Mouse (Mus musculus) midbrain, embryonic 11.5 days (tissue): Measurements from ENCODE around the gene Ccl28. TPM values are rescaled to one million over a fixed set of nuclear protein-coding genes. Genes with fewer than 3 reads are reported as not detected.

Experiments used
- ATAC-seq: fragments of 200-750 bp; cut with Nextera tagmentation; 2 replicates; pipeline ENCODE4 v1.8.0; 2017; ENCODE audit warnings: moderate TSS enrichment, moderate library complexity; ENCODE audit not compliant: low FRiP score
- DNase-seq: peaks from one replicate; pipeline ENCODE4 v3.0.0; 2015; ENCODE audit warnings: low spot score; ENCODE audit errors: missing footprints
- H3K27ac ChIP-seq: fragments of 300-500 bp; sonication (generic); 2 replicates; pipeline ENCODE4 v1.5.1; 2014; ENCODE audit warnings: low read depth, low read length
- H3K27me3 ChIP-seq: fragments of 300-500 bp; sonication (generic); 2 replicates; pipeline ENCODE4 v1.6.1; 2014; ENCODE audit warnings: mild to moderate bottlenecking, low read length, moderate library complexity, mixed read lengths; ENCODE audit not compliant: control insufficient read depth, insufficient read depth
- H3K36me3 ChIP-seq: fragments of 300-500 bp; sonication (generic); 2 replicates; pipeline ENCODE4 v1.6.1; 2014; ENCODE audit warnings: mild to moderate bottlenecking, low read length, moderate library complexity, mixed read lengths; ENCODE audit not compliant: control insufficient read depth, insufficient read depth
- H3K4me1 ChIP-seq: fragments of 300-500 bp; sonication (generic); 2 replicates; pipeline ENCODE4 v1.6.1; 2014; ENCODE audit warnings: low read length; ENCODE audit not compliant: control insufficient read depth, insufficient read depth
- H3K4me2 ChIP-seq: fragments of 300-500 bp; sonication (generic); 2 replicates; pipeline ENCODE4 v1.6.1; 2014; ENCODE audit warnings: mild to moderate bottlenecking, moderate library complexity
- H3K4me3 ChIP-seq: fragments of 300-500 bp; sonication (generic); 2 replicates; pipeline ENCODE4 v1.5.1; 2014; ENCODE audit warnings: low read depth, low read length
- H3K9ac ChIP-seq: fragments of 300-500 bp; sonication (generic); 2 replicates; pipeline ENCODE4 v1.6.1; 2014; ENCODE audit warnings: low read length
- H3K9me3 ChIP-seq: fragments of 300-500 bp; sonication (generic); 2 replicates; pipeline ENCODE4 v1.6.1; 2016; ENCODE audit warnings: low read length; ENCODE audit not compliant: control insufficient read depth
- WGBS: fragments of 180-500 bp; shearing (Covaris S2); extraction: QIAGEN DNeasy Blood & Tissue Kit; methylation state at CpG from one replicate; pipeline ENCODE4 v1.1.7; 2014; 5-methylcytosine and 5-hydroxymethylcytosine counted together
- polyA plus RNA-seq: library from polyadenylated mRNA; unstranded; fragments of >200 nt; fragmentation: Nextera tagmentation; extraction: Ambion mirVana; gene quantifications from 2 replicates; pipeline ENCODE4 v1.2.1, GENCODE M21; 2014

Gene Ccl28
- polyA plus RNA-seq, 1 experiment from 2014 or later: 0.10 TPM

DNA sequence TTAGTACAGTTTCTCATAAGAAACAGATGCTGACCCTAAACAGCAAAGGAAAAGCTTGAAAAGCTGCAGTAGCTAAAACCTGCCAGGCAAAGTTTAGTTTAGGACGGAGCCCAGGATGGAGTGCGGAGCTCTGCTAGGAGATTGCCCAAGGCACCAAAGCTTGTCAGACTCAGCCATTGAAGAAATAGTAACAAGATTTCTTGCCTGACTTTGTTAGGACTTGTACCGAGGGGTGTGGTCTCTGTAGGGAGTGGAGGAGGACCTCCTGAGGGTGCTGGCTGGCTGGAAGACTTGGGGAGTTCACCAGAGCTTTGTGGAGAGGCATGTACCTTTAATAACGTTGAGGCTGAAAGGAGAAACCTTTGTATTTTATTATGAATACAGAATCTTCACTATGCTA lies 72.1 kb downstream of the Ccl28 start:
- Histone ChIP-seq H3K36me3 (peaks cover 8% of the 10 kb centered on the region), H3K27me3 (no peaks in the 10 kb centered on the region), H3K4me2 (0 out of 2 replicates have a peak overlapping the region, but pooled peaks have one; percentile 4), H3K4me1 (peaks cover 18% of the 10 kb centered on the region), H3K9me3 (no peaks in the 10 kb centered on the region), H3K27ac (no peak overlapping the region), H3K4me3 (no peak overlapping the region), H3K9ac (no peak overlapping the region)
- ATAC-seq (no peak), DNase-seq (no peak)
- WGBS: 75% methylated on average over 4 of the region's 4 CpGs

DNA sequence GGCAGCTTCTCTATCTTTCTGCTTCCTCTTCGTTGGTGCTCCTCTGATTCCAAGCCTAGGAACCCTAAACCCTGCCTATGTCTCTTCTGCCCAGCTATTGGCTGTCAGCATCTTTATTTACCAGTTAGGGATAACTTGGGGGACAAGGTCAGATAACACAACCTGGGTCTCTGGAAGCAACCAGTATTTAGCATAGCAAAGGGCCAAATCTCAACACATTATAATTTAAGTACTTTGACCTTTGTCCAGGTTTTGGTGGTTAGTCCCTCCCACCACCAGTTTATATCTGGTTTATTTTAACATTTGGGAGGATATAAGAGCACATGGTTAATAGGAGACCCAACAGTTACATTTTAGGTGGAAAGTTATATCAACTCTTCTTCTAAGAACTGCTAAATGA lies 72.9 kb downstream of the Ccl28 start:
- H3K36me3 ChIP-seq: peaks cover 12% of the 10 kb centered on the region
- no peak for ATAC-seq

DNA sequence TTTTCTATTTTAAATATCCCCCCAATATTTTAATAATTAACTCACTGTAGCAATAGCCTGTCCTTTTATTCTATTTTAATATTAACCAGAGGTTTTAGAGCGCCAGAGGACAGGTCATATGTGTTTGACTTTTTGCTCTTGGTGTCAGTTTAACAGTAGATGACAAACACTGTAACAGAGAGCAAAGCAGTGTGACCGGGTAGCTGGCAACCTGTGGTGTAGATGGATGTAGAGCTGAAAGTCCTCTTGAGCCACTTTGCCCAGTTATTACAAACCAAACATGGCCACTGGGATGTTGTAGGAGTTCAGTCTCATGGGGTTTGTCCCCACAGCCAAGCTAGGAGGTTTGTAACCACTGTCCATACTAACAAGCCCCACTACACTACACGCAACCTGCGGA lies 74.8 kb downstream of the Ccl28 start:
- no peak overlapping the region for H3K4me2 ChIP-seq
- peaks cover 18% of the 10 kb centered on the region for H3K36me3 ChIP-seq
- no peak overlapping the region for H3K4me3 ChIP-seq
- H3K9me3 ChIP-seq: no peaks in the 10 kb centered on the region
- H3K9ac ChIP-seq: no peak overlapping the region
- no peaks in the 10 kb centered on the region for H3K27me3 ChIP-seq
- no peak for ATAC-seq
- WGBS: 94% methylated on average over 4 of the region's 4 CpGs
- peaks cover 9% of the 10 kb centered on the region for H3K4me1 ChIP-seq
- DNase-seq: no peak
- H3K27ac ChIP-seq: no peak overlapping the region

More for the DNA sequence above, 72.9 kb downstream of the Ccl28 start:
- H3K4me3 ChIP-seq: no peak overlapping the region
- no peak overlapping the region for H3K27ac ChIP-seq
- no peaks in the 10 kb centered on the region for H3K27me3 ChIP-seq
- WGBS: 64% methylated on average over 1 of the region's 1 CpGs
- DNase-seq: no peak
- no peaks in the 10 kb centered on the region for H3K9me3 ChIP-seq
- H3K4me1 ChIP-seq: peaks cover 18% of the 10 kb centered on the region
- H3K4me2 ChIP-seq: no peak overlapping the region
- H3K9ac ChIP-seq: no peak overlapping the region

Other genes starting within 250 kb of the Ccl28 start
- gene Paip1, start 195.2 kb upstream of the Ccl28 start, polyA plus RNA-seq: 153 and 170 TPM in 2 replicates
- 78.5 and 94.7 TPM in 2 replicates for gene 4833420G17Rik, start 161.1 kb upstream of the Ccl28 start, polyA plus RNA-seq
- gene Tmem267, start 135.8 kb upstream of the Ccl28 start, polyA plus RNA-seq: 1.8 and 2.6 TPM in 2 replicates
- 1.6 and 2.0 TPM in 2 replicates for gene 3110070M22Rik, start 135.4 kb upstream of the Ccl28 start, polyA plus RNA-seq
- 516 and 569 TPM in 2 replicates for gene Hmgcs1, start 66.6 kb downstream of the Ccl28 start, polyA plus RNA-seq
- 1.9 and 2.4 TPM in 2 replicates for gene Nim1k, start 132.1 kb downstream of the Ccl28 start, polyA plus RNA-seq
- 44.2 and 49.4 TPM in 2 replicates for gene Zfp131, start 167.1 kb downstream of the Ccl28 start, polyA plus RNA-seq
- not detected in 2 replicates for gene AF067063, start 206.4 kb downstream of the Ccl28 start, polyA plus RNA-seq
- gene D13Ertd608e, start 212.2 kb downstream of the Ccl28 start, polyA plus RNA-seq: not detected in 2 replicates